Mouse (Mus musculus): ENCODE data around the gene Apol6. TPM values are rescaled to one million over a fixed set of nuclear protein-coding genes. Genes with fewer than 3 reads are reported as not detected.
A peak's percentile ranks its signal among the peaks of the same experiment; 100 is the strongest.

The Apol6 gene
- polyA plus RNA-seq, 1 experiment from 2014 or later = 0.33 TPM

GRCm38 (mm10) chr15:77071501-77071900 is 27.0 kb downstream of the Apol6 start:
- Histone ChIP-seq H3K4me2 (replicated peaks) (no peak overlapping the region), H3K27me3 (no peaks in the 10 kb centered on the region)
- ATAC-seq (ENCODE audit: insufficient number of reproducible peaks, low FRiP score, low TSS enrichment, low read depth) = no peak

DNA sequence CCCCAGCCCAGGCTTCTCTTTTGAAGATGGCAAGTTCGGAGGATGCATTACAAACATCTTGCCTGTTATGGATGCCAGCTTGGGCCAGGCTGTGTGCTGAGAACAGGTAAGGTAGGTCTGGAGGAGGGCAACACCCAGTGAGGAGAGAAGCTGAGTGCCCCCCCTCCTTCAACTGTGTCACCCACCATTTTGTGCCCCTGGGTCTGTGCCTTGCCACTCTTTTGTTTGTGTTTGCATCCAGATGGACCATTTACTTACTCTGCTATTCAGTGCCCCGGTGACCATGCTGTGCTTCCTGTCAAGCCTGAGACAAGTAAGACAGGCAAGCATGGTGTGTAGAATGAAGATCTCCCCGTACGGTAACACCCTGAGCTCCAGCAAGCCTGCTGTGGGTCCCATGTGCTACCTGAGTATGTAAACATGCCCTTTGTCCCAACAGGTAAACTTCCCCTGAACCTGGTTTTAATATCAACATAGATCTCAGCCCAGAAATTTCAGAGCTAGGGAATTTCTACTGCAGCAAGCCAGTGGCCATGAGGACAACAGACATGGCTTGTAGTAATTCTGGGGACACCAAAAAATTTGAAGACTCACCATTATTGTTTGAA is 28.1 kb downstream of the Apol6 start:
- ATAC-seq (ENCODE audit: insufficient number of reproducible peaks, low FRiP score, low TSS enrichment, low read depth) = no peak
- Histone ChIP-seq H3K36me3 (peaks cover 22% of the 10 kb centered on the region), H3K4me1 (peaks cover 16% of the 10 kb centered on the region), H3K9me3 (replicated peaks) (no peaks in the 10 kb centered on the region), H3K4me2 (replicated peaks) (no peak overlapping the region), H3K9ac (no peak overlapping the region), H3K27me3 (no peaks in the 10 kb centered on the region), H3K27ac (replicated peaks) (no peak overlapping the region), H3K4me3 (replicated peaks) (no peak overlapping the region)
- 63% methylated on average over 4 of the region's 4 CpGs for WGBS

More at GRCm38 (mm10) chr15:77071501-77071900, 27.0 kb downstream of the Apol6 start:
- Histone ChIP-seq H3K36me3 (peaks cover 10% of the 10 kb centered on the region), H3K9ac (no peak overlapping the region), H3K4me3 (replicated peaks) (no peak overlapping the region), H3K4me1 (peaks cover 19% of the 10 kb centered on the region), H3K27ac (replicated peaks) (no peak overlapping the region), H3K9me3 (replicated peaks) (no peaks in the 10 kb centered on the region)
- WGBS = 21% methylated on average over 10 of the region's 10 CpGs

DNA sequence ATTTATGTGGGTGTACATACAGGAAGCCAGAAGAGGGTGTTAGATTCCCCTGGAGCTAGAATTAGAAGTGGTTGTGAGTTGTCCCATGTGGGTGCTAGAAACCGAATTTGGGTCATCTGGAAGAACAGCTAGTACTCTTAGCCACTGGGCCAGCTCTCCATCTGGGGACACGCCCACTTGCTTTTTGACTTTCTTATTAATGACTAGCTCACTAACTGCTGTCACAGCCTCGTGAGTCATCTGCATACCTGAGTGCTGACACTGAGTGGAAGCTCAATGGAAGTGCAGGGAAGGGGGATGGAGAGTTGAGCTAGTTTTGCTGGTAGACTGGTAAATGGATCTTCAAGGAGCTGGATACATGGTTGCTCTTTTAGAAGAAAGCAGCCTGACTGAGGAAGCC is 32.0 kb downstream of the Apol6 start:
- 0 out of 2 replicates have a peak overlapping the region, but pooled peaks have one; percentile 11 for H3K27ac ChIP-seq (replicated peaks)
- no peak overlapping the region for H3K4me3 ChIP-seq (replicated peaks)
- H3K27me3 ChIP-seq = no peaks in the 10 kb centered on the region
- no peak for ATAC-seq (ENCODE audit: insufficient number of reproducible peaks, low FRiP score, low TSS enrichment, low read depth)
- peaks cover 33% of the 10 kb centered on the region for H3K4me1 ChIP-seq
- no peaks in the 10 kb centered on the region for H3K9me3 ChIP-seq (replicated peaks)
- 82% methylated on average over 3 of the region's 3 CpGs for WGBS
- no peak overlapping the region for H3K4me2 ChIP-seq (replicated peaks)
- no peak overlapping the region for H3K9ac ChIP-seq
- peaks cover 35% of the 10 kb centered on the region for H3K36me3 ChIP-seq

- Histone ChIP-seq H3K9me3 (replicated peaks) (no peaks in the 10 kb centered on the region), H3K4me1 (peaks cover 25% of the 10 kb centered on the region), H3K27me3 (no peaks in the 10 kb centered on the region), H3K4me2 (replicated peaks) (no peak overlapping the region), H3K9ac (no peak overlapping the region), H3K4me3 (replicated peaks) (no peak overlapping the region), H3K27ac (replicated peaks) (no peak overlapping the region), H3K36me3 (peaks cover 49% of the 10 kb centered on the region)
- 92% methylated on average over 9 of the region's 9 CpGs for WGBS
- no peak for ATAC-seq (ENCODE audit: insufficient number of reproducible peaks, low FRiP score, low TSS enrichment, low read depth)
Measured at GRCm38 (mm10) chr15:77077906-77078305, 33.4 kb downstream of the Apol6 start.

GRCm38 (mm10) chr15:77078786-77079185 is 34.3 kb downstream of the Apol6 start:
- 74% methylated on average over 3 of the region's 3 CpGs for WGBS
- Histone ChIP-seq H3K36me3 (peaks cover 55% of the 10 kb centered on the region), H3K9ac (no peak overlapping the region), H3K27ac (replicated peaks) (no peak overlapping the region), H3K4me3 (replicated peaks) (no peak overlapping the region), H3K27me3 (no peaks in the 10 kb centered on the region), H3K9me3 (replicated peaks) (no peaks in the 10 kb centered on the region), H3K4me2 (replicated peaks) (no peak overlapping the region), H3K4me1 (peaks cover 25% of the 10 kb centered on the region)
- no peak for ATAC-seq (ENCODE audit: insufficient number of reproducible peaks, low FRiP score, low TSS enrichment, low read depth)

DNA sequence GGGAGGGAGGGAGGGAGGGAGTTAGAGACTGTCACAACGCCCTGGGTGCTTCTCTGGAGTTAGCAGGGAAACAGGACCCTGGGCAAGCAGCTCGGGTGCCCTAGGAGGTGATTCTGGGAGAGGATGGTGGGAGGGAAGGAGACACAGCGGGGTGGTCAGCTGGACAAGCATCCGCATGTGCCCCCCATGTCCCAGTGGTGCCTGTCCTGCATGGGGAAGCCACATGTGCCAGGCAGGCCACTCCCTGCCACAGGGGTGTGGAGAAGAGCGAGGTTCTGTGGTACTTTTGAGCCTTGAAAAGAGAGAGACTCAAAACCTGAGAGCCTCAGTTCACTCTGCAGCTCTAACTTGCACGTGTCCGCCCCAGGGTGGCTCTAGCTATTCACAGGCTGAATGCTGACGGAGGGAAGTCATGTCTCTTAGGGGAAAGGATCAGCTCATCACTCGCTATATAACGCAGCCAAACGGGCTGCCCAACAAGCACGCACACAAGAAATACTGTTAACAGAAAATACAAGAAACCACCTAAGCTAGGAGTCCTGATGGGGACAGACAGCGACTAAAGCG is 34.8 kb downstream of the Apol6 start:
- peak overlapping the region; percentile 76 for H3K27ac ChIP-seq (replicated peaks)
- WGBS = 71% methylated on average over 14 of the region's 14 CpGs

DNA sequence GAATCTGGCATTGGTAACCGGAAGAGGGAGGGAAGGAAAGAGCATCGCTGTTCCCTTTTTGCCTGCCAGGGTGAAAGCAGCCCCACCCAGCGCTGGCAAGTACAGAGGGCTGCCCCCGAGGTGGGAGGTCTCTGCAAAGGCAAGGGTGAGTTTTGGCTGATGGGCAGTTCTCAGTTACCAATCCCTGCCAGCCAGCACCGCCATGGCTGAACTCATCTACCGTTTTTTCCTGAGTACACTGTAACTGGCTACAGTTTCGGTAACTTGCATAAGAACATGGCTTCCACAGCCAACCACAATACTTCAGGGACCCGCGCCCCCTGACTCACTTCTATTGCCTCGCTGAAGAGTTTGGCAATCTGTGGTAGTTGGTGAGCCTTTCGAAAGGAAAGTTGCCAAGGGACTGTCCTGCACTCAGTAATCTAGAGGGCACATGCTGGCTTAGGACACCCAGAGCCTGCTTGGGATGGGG is 35.4 kb downstream of the Apol6 start:
- H3K27me3 ChIP-seq = no peaks in the 10 kb centered on the region
- WGBS = 57% methylated on average over 11 of the region's 11 CpGs
- H3K9ac ChIP-seq = no peak overlapping the region
- H3K36me3 ChIP-seq = peaks cover 66% of the 10 kb centered on the region
- peaks cover 25% of the 10 kb centered on the region for H3K4me1 ChIP-seq
- ATAC-seq (ENCODE audit: insufficient number of reproducible peaks, low FRiP score, low TSS enrichment, low read depth) = peak; percentile 58; the same call in 1 of the 2 replicates
- 0 out of 2 replicates have a peak overlapping the region, but pooled peaks have one; percentile 6 for H3K4me2 ChIP-seq (replicated peaks)
- peak overlapping the region; percentile 76 for H3K27ac ChIP-seq (replicated peaks)
- H3K9me3 ChIP-seq (replicated peaks) = no peaks in the 10 kb centered on the region
- H3K4me3 ChIP-seq (replicated peaks) = no peak overlapping the region

More for the DNA sequence above, 34.8 kb downstream of the Apol6 start:
- H3K4me2 ChIP-seq (replicated peaks) = 0 out of 2 replicates have a peak overlapping the region, but pooled peaks have one; percentile 6
- H3K27me3 ChIP-seq = no peaks in the 10 kb centered on the region
- H3K9me3 ChIP-seq (replicated peaks) = no peaks in the 10 kb centered on the region
- peaks cover 25% of the 10 kb centered on the region for H3K4me1 ChIP-seq
- H3K36me3 ChIP-seq = peaks cover 60% of the 10 kb centered on the region
- ATAC-seq (ENCODE audit: insufficient number of reproducible peaks, low FRiP score, low TSS enrichment, low read depth) = no peak
- no peak overlapping the region for H3K9ac ChIP-seq
- H3K4me3 ChIP-seq (replicated peaks) = no peak overlapping the region

DNA sequence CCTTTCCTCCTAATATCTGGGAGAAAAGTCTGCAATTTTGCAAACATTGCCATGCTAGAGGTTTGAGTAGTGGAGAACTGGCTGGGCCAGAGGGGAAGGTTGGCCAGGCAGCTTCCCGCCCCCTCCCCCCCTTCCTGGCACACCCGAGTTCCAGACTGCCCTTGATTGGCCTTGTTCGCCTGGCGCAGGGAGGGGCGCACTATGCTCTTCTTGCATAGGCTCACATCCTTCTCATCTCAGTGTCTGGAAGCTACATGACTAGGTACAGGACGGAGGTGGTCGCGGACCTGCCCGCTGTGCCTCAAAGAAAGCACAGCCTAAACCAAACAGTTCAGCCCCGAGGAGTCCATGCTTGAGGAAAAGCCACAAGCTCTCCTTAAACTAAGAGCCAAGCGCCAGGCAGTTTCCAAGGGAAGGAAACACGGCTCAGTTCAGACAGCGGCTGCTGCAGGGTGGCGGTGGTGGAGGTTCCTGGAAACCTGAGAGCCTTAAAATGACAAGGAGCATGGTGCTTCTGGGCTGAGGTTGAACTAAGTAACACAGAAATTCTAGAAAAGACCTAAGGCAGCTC is 36.2 kb downstream of the Apol6 start:
- Histone ChIP-seq H3K4me3 (replicated peaks) (no peak overlapping the region), H3K4me1 (peaks cover 25% of the 10 kb centered on the region), H3K36me3 (peaks cover 70% of the 10 kb centered on the region), H3K27me3 (no peaks in the 10 kb centered on the region), H3K9ac (no peak overlapping the region), H3K27ac (replicated peaks) (peak overlapping the region; percentile 76; the same call in 1 of the 2 replicates), H3K9me3 (replicated peaks) (no peaks in the 10 kb centered on the region), H3K4me2 (replicated peaks) (no peak overlapping the region)
- WGBS = 68% methylated on average over 14 of the region's 14 CpGs
- no peak for ATAC-seq (ENCODE audit: insufficient number of reproducible peaks, low FRiP score, low TSS enrichment, low read depth)

DNA sequence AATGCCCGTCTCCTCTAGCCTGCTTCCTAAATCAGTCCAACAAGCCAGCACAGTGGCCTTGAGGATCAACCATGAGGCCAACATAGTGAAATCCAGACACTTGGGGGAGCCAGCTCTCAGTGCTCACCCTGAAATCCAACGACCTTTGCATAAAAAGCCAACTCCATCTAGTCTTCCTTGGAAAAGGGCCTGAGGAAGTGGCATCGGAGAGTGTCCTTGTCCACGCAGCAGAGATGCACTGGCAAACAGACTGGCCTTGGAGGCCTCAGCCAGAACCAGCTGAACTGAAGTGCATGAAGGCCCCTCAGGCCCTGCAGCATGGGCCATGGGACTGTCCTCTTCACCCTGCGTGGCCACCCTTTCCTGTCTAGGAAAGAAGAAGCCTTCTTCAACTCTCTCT is 36.9 kb downstream of the Apol6 start:
- Histone ChIP-seq H3K4me1 (peaks cover 25% of the 10 kb centered on the region), H3K4me3 (replicated peaks) (no peak overlapping the region), H3K4me2 (replicated peaks) (no peak overlapping the region), H3K27me3 (no peaks in the 10 kb centered on the region), H3K9ac (no peak overlapping the region), H3K36me3 (peaks cover 68% of the 10 kb centered on the region), H3K9me3 (replicated peaks) (no peaks in the 10 kb centered on the region), H3K27ac (replicated peaks) (peak overlapping the region; percentile 76; the same call in 1 of the 2 replicates)
- ATAC-seq (ENCODE audit: insufficient number of reproducible peaks, low FRiP score, low TSS enrichment, low read depth) = no peak
- 82% methylated on average over 5 of the region's 5 CpGs for WGBS

DNA sequence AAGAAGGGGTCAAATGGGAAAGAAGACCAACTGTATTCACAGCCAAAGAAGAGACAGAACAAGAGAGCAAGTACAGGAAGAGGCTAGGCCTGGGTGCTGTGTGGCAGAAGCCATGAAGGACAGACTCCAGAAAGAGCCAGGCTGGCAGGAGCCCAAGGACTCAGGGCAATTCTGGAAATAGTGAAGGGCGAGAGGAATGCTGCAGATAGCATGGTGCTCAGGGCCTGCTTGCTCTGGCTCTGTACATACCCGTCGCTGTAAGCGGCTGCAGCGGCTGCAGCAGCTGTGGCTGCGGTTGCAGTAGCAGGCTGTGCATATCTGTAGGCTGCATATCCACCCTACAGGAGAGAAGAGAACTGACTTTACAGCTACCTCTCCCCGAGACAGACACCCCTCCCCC is 41.3 kb downstream of the Apol6 start:
- no peak for ATAC-seq (ENCODE audit: insufficient number of reproducible peaks, low FRiP score, low TSS enrichment, low read depth)
- Histone ChIP-seq H3K9ac (no peak overlapping the region), H3K9me3 (replicated peaks) (no peaks in the 10 kb centered on the region), H3K4me1 (peaks cover 16% of the 10 kb centered on the region), H3K27me3 (no peaks in the 10 kb centered on the region), H3K4me2 (replicated peaks) (no peak overlapping the region), H3K4me3 (replicated peaks) (no peak overlapping the region), H3K36me3 (peaks cover 56% of the 10 kb centered on the region), H3K27ac (replicated peaks) (no peak overlapping the region)
- 82% methylated on average over 7 of the region's 7 CpGs for WGBS

GRCm38 (mm10) chr15:77086488-77086887 is 42.0 kb downstream of the Apol6 start:
- ATAC-seq (ENCODE audit: insufficient number of reproducible peaks, low FRiP score, low TSS enrichment, low read depth) = no peak
- peaks cover 10% of the 10 kb centered on the region for H3K4me1 ChIP-seq
- no peaks in the 10 kb centered on the region for H3K9me3 ChIP-seq (replicated peaks)
- H3K4me2 ChIP-seq (replicated peaks) = no peak overlapping the region
- H3K36me3 ChIP-seq = peaks cover 55% of the 10 kb centered on the region
- no peak overlapping the region for H3K4me3 ChIP-seq (replicated peaks)
- WGBS = 92% methylated on average over 1 of the region's 1 CpGs
- no peak overlapping the region for H3K27ac ChIP-seq (replicated peaks)
- H3K9ac ChIP-seq = no peak overlapping the region
- H3K27me3 ChIP-seq = no peaks in the 10 kb centered on the region

Measured in embryonic facial prominence, embryonic 15.5 days (tissue).